Mouse (Mus musculus) heart, embryonic 15.5 days (tissue): ENCODE data around the gene Grifin. TPM values are rescaled to one million over a fixed set of nuclear protein-coding genes. Genes with fewer than 3 reads are reported as not detected.

Experiments used
- ATAC-seq: fragments of 200-750 bp; cut with Nextera tagmentation; replicated peaks from 2 replicates; pipeline ENCODE4 v1.8.0; 2017; ENCODE audit warnings: low read depth, moderate TSS enrichment; ENCODE audit not compliant: insufficient number of reproducible peaks, insufficient read depth, low FRiP score
- H3K27ac ChIP-seq: fragments of 300-500 bp; sonication (generic); 2 replicates; pipeline ENCODE4 v1.5.1; 2015; ENCODE audit warnings: mild to moderate bottlenecking, inconsistent platforms
- H3K27me3 ChIP-seq: fragments of 300-500 bp; sonication (generic); 2 replicates; pipeline ENCODE4 v1.6.1; 2015; ENCODE audit warnings: inconsistent platforms
- H3K36me3 ChIP-seq: fragments of 300-500 bp; sonication (generic); 2 replicates; pipeline ENCODE4 v1.6.1; 2015; ENCODE audit warnings: mild to moderate bottlenecking, inconsistent platforms
- H3K4me1 ChIP-seq: fragments of 300-500 bp; sonication (generic); replicated peaks from 2 replicates; pipeline ENCODE4 v1.6.1; 2015; ENCODE audit warnings: inconsistent platforms
- H3K4me2 ChIP-seq: fragments of 300-500 bp; sonication (generic); 2 replicates; pipeline ENCODE4 v1.6.1; 2015; ENCODE audit warnings: inconsistent platforms, mild to moderate bottlenecking, moderate library complexity
- H3K4me3 ChIP-seq: fragments of 300-500 bp; sonication (generic); 2 replicates; pipeline ENCODE4 v1.5.1; 2015; ENCODE audit warnings: mild to moderate bottlenecking, inconsistent platforms
- H3K9ac ChIP-seq: fragments of 300-500 bp; sonication (generic); 2 replicates; pipeline ENCODE4 v1.6.1; 2015; ENCODE audit warnings: mild to moderate bottlenecking, inconsistent platforms
- H3K9me3 ChIP-seq: fragments of 300-500 bp; sonication (generic); replicated peaks from 2 replicates; pipeline ENCODE4 v1.6.1; 2016; ENCODE audit warnings: inconsistent platforms
- WGBS: fragments of 180-500 bp; shearing (Covaris S2); methylation state at CpG from one replicate; pipeline ENCODE4 v1.1.7; 2015; ENCODE audit warnings: mixed read lengths; 5-methylcytosine and 5-hydroxymethylcytosine counted together
- polyA plus RNA-seq: library from polyadenylated mRNA; unstranded; fragments of >200 nt; fragmentation: Nextera tagmentation; extraction: Ambion mirVana; gene quantifications from 2 replicates; pipeline ENCODE4 v1.2.1, GENCODE M21; 2015

The Grifin gene
- polyA plus RNA-seq, 1 experiment from 2014 or later = not detected

- no peak for ATAC-seq
- no peak overlapping the region for H3K4me2 ChIP-seq
- H3K4me1 ChIP-seq = peaks cover 37% of the 10 kb centered on the region
- H3K9ac ChIP-seq = no peak overlapping the region
- H3K4me3 ChIP-seq = no peak overlapping the region
- H3K36me3 ChIP-seq = no peaks in the 10 kb centered on the region
- H3K27ac ChIP-seq = no peak overlapping the region
- no peaks in the 10 kb centered on the region for H3K9me3 ChIP-seq
- 78% methylated on average over 16 of the region's 16 CpGs for WGBS
- H3K27me3 ChIP-seq = no peaks in the 10 kb centered on the region
These were observed 4.2 kb upstream of the Grifin start for GRCm38 (mm10) chr5:140569032-140569595.

DNA sequence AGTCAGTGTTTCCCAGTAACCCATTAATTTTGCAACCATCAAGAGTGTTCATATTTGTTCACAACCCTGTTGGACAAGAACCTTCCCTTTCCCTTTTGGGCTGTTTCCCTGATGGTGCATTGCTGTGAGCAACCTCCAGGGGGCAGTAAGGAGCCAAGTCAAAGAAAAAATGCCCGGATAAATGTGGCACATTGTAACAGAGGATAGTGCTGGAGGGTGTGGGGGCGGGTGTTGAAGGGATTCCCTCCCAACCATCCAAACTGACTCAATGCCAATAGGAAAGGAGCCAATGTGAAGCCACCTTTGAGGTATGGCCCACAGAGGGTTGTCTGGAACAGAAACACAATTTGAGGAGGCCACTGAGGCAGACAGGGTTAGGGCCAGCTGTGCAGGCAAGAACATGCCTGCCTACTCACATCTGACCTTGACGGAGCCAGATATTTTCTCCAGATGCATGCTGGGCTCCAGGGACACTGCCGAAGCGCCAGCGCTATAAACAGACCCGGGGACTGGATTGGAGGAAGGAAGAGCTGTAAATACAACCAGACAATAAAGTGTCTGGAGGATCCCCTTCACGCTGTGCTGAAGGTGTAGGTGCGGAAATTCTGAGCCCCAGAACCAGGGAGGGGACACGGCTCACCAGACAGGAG, 3.6 kb upstream of the Grifin start:
- Histone ChIP-seq H3K9me3 (no peaks in the 10 kb centered on the region), H3K27me3 (no peaks in the 10 kb centered on the region), H3K4me3 (no peak overlapping the region), H3K4me2 (peak overlapping the region; percentile 41; the same call in 1 of the 2 replicates), H3K4me1 (peaks cover 37% of the 10 kb centered on the region), H3K36me3 (no peaks in the 10 kb centered on the region), H3K9ac (0 out of 2 replicates have a peak overlapping the region, but pooled peaks have one; percentile 29), H3K27ac (peak overlapping the region; percentile 46; the same call in 1 of the 2 replicates)
- ATAC-seq = no peak
- WGBS = 36% methylated on average over 10 of the region's 10 CpGs

DNA sequence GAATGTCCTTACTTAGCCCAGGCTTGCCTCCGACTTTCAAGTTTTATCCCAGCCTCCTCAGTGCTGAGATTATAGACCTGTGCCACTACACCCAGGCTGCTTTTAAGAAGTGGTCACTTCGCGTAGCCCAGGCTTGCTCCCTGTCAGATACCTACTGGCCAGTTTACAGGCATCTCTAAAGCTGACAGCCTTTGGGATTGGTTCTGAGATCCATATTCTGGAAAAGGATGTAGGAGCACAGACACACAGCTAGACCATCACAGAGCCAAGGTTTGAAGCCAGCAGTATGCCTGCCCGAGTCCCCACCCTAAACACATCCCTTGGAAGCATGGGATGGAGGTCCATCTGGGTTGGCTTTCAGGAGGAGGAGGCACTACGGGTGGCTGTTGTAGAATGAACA, 2.9 kb upstream of the Grifin start:
- Histone ChIP-seq H3K36me3 (no peaks in the 10 kb centered on the region), H3K4me3 (no peak overlapping the region), H3K4me2 (no peak overlapping the region), H3K9me3 (no peaks in the 10 kb centered on the region), H3K4me1 (peaks cover 37% of the 10 kb centered on the region), H3K27me3 (no peaks in the 10 kb centered on the region), H3K9ac (no peak overlapping the region), H3K27ac (no peak overlapping the region)
- WGBS = 87% methylated on average over 5 of the region's 5 CpGs
- no peak for ATAC-seq

DNA sequence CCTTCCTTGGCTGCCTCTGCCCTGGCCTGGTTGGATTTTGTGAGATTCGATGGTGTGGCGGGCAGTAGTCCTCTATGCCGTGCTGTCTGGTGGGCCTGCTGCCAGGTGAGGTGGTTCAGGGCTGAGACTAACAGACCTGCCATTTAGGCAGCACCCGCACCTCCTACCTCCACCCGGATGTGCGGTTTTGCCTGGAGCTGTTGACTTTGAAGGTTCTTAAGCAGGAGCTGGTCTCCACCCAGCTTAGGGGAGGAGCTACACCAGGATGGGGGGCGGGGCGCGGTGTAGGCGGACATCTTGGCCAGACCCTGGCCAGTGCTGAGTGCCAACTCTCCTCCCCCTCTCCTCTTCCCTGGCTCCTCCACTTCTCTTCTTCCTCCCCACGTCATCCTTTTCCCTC, 2.5 kb upstream of the Grifin start:
- H3K4me1 ChIP-seq = peaks cover 34% of the 10 kb centered on the region
- 50% methylated on average over 11 of the region's 11 CpGs for WGBS
- H3K27ac ChIP-seq = no peak overlapping the region
- H3K9ac ChIP-seq = no peak overlapping the region
- no peak overlapping the region for H3K4me3 ChIP-seq
- no peaks in the 10 kb centered on the region for H3K27me3 ChIP-seq
- H3K4me2 ChIP-seq = no peak overlapping the region
- H3K9me3 ChIP-seq = no peaks in the 10 kb centered on the region
- no peaks in the 10 kb centered on the region for H3K36me3 ChIP-seq
- no peak for ATAC-seq

DNA sequence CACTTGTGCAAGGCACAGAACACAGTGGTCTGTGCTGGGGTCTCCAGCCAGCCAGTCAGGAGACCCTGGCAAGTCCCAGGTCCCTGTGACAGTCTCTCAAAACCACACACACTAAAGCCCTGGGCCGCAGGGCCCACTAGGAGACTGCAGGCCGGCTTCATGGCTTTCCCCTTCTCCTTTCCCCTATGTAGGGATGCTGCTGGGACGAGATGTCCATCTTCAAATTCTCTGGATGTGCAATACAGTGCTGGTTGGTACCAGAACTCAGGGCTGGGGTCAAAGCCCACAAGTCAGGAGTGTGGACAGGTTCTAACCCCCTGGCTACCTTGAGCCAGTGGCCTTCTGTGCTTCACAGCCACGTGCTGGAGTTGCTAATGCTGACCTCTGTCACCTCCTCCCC, 1.4 kb upstream of the Grifin start:
- Histone ChIP-seq H3K36me3 (no peaks in the 10 kb centered on the region), H3K9ac (no peak overlapping the region), H3K4me2 (no peak overlapping the region), H3K27ac (peak overlapping the region; percentile 49; the same call in 1 of the 2 replicates), H3K9me3 (no peaks in the 10 kb centered on the region), H3K4me3 (no peak overlapping the region), H3K27me3 (no peaks in the 10 kb centered on the region), H3K4me1 (peaks cover 28% of the 10 kb centered on the region)
- no peak for ATAC-seq
- WGBS = 74% methylated on average over 4 of the region's 4 CpGs

GRCm38 (mm10) chr5:140565856-140566255, 985 bp upstream of the Grifin start:
- no peak overlapping the region for H3K4me2 ChIP-seq
- H3K27ac ChIP-seq = peak overlapping the region; percentile 49; the same call in 1 of the 2 replicates
- ATAC-seq = peak; percentile 41; the same call in 1 of the 2 replicates

DNA sequence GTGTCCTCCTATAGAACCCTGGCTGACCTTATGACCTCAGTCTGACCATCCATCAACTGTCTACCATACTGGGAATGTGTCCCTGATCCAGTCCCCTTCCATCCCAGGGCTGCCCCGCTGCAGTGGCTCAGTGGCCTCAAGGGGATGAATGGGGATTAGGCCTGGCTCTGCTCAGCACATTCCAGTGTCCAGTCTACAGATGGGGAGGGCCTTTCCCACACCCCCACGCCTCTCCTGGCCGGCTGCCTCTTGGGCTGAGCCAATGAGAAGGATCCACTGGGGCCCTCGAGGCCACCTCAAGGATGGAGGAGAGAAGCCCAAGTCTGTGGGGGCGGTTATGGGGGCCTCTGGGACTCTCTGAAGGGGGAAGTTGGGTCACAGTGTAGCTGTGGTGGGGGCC, 580 bp upstream of the Grifin start:
- ATAC-seq = peak; percentile 51; the same call in 1 of the 2 replicates
- Histone ChIP-seq H3K36me3 (no peaks in the 10 kb centered on the region), H3K27ac (peak overlapping the region; percentile 49; the same call in 1 of the 2 replicates), H3K4me2 (no peak overlapping the region), H3K27me3 (no peaks in the 10 kb centered on the region), H3K4me1 (peaks cover 28% of the 10 kb centered on the region), H3K4me3 (no peak overlapping the region), H3K9ac (no peak overlapping the region), H3K9me3 (no peaks in the 10 kb centered on the region)
- WGBS = 57% methylated on average over 5 of the region's 5 CpGs

More at GRCm38 (mm10) chr5:140565856-140566255, 985 bp upstream of the Grifin start:
- no peaks in the 10 kb centered on the region for H3K9me3 ChIP-seq
- 50% methylated on average over 6 of the region's 6 CpGs for WGBS
- H3K4me3 ChIP-seq = no peak overlapping the region
- peaks cover 28% of the 10 kb centered on the region for H3K4me1 ChIP-seq
- no peaks in the 10 kb centered on the region for H3K27me3 ChIP-seq
- no peaks in the 10 kb centered on the region for H3K36me3 ChIP-seq
- no peak overlapping the region for H3K9ac ChIP-seq

GRCm38 (mm10) chr5:140562601-140563000, 2.3 kb downstream of the Grifin start:
- Histone ChIP-seq H3K27me3 (no peaks in the 10 kb centered on the region), H3K4me1 (peaks cover 17% of the 10 kb centered on the region), H3K27ac (no peak overlapping the region), H3K36me3 (no peaks in the 10 kb centered on the region), H3K9ac (no peak overlapping the region), H3K4me2 (no peak overlapping the region), H3K9me3 (no peaks in the 10 kb centered on the region), H3K4me3 (no peak overlapping the region)
- WGBS = 77% methylated on average over 9 of the region's 9 CpGs
- ATAC-seq = no peak

DNA sequence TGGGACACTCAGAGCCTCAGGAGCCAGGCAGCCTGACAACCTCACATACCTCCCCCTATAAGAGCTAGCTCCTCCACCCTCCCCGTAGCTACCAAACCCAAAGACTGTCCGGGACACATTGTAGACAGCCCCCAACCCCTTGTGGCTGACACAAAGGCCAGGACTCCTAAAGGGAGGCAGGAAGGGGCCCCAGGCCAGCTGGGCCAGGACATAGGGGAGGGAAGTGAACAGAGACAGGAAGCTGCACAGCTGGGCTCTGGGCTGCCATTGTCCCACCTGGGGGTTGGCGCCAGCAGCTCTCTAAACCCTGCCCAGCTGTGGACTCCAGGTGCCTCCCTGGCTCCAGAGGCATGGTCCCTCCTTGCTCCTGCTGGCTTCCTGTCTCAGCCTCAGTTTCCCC, 8.0 kb downstream of the Grifin start:
- ATAC-seq = no peak
- Histone ChIP-seq H3K27ac (no peak overlapping the region), H3K9me3 (no peaks in the 10 kb centered on the region), H3K4me1 (no peaks in the 10 kb centered on the region), H3K36me3 (no peaks in the 10 kb centered on the region), H3K9ac (no peak overlapping the region), H3K4me2 (no peak overlapping the region), H3K27me3 (no peaks in the 10 kb centered on the region), H3K4me3 (no peak overlapping the region)
- WGBS = 45% methylated on average over 3 of the region's 3 CpGs

DNA sequence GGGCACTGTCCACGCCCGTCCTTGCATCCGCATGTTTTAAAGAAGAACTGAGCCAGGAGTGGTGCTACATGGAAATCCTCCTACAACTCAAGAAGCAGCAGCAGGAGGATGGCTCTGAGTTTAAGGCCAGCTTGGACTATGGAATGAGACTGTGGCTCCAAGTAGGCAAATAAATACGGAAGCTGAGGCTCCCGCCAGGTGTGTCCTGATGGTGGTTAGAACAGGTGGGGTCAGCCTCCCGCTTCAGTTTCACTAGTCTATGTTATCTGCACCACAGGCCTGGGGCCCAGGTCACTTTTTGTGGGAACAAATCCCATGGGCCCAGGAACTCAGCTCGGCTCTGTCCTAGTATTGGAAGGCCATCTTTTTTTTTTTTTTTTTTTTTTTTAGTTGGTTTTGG, 11.2 kb downstream of the Grifin start:
- H3K27me3 ChIP-seq = no peaks in the 10 kb centered on the region
- 80% methylated on average over 7 of the region's 7 CpGs for WGBS
- no peak overlapping the region for H3K9ac ChIP-seq
- no peak overlapping the region for H3K4me3 ChIP-seq
- H3K9me3 ChIP-seq = no peaks in the 10 kb centered on the region
- no peak for ATAC-seq
- no peak overlapping the region for H3K27ac ChIP-seq
- H3K4me1 ChIP-seq = peaks cover 12% of the 10 kb centered on the region
- no peak overlapping the region for H3K4me2 ChIP-seq
- no peaks in the 10 kb centered on the region for H3K36me3 ChIP-seq

DNA sequence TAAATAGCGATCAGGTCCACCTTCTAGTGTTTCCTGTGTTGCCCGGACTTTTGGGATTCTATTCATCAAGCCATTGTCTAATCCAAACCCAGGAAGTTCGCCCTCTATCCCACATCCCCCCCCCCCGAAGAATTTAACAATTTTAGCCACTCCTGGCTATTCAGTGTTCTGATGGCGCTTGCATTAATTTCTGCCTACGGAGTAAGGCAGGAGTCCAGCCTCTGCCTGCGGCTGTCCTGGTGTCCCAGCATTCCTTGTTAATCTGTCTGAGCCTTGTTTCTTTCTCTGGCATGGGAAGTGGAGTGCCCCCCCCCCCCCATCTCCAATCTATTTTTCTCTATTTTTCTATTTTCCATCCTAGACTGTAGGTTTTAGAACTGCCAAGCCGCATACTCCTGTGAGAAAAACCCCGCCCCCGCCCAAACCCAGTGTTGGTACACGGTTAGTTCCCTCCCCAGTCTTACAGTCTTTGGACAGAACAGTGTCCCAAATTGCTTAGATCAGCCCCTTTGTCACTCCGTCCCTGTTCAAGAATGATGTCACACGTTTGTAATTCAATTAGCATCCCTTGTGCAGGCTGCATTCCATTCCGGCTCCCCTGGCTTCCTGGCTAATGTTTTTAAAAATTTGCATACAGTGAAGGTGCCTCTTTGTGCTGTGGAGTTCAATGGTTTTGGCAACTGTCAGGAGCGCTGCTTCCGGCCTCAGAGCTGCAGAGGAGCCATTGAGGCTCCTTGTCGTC, 15.4 kb downstream of the Grifin start:
- no peaks in the 10 kb centered on the region for H3K27me3 ChIP-seq
- H3K9ac ChIP-seq = no peak overlapping the region
- peaks cover 12% of the 10 kb centered on the region for H3K4me1 ChIP-seq
- no peaks in the 10 kb centered on the region for H3K9me3 ChIP-seq
- no peaks in the 10 kb centered on the region for H3K36me3 ChIP-seq
- peak overlapping the region; percentile 31 for H3K4me2 ChIP-seq
- H3K4me3 ChIP-seq = no peak overlapping the region
- ATAC-seq = no peak
- WGBS = 30% methylated on average over 17 of the region's 17 CpGs
- 0 out of 2 replicates have a peak overlapping the region, but pooled peaks have one; percentile 5 for H3K27ac ChIP-seq
